Mouse (Mus musculus): ENCODE measurements around the gene Snrnp200.

DNA sequence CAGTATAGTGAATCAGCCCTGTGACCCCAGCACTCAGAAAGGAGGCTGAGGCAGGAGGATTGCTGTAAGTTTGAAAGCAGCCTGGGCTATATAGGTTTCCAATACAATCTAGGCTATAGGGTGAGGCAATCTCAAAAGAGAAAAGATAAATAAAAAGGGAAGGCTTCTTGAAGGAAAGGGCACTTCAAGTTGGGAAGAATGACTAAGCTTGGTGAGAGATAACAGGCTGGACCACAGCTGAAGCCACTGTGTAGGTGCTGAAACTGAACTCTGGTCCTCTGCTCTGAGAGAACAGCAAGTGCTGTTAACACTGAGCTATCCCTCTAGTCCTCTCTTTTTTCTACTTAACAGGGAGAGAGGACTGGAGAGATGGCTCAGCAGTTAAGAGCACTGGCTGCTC, 54.3 kb downstream of the Snrnp200 start:
- no peak for TF ChIP-seq POLR2A (IDR thresholded peaks at IDR 0.05; ENCODE audit: low read depth, low read length)
- TF ChIP-seq CTCF (IDR thresholded peaks at IDR 0.05; ENCODE audit: extremely low read depth, insufficient read depth, insufficient read length, insufficient replicate concordance) = no peak

All from spleen, adult 2 months (tissue).